Mouse (Mus musculus) hindbrain, embryonic 10.5 days (tissue): ENCODE measurements around the gene Pyy. TPM values are rescaled to one million over a fixed set of nuclear protein-coding genes. Genes with fewer than 3 reads are reported as not detected.

Experiments
- DNase-seq: peaks from one replicate; pipeline ENCODE4 v3.0.0-alpha.2; 2017; ENCODE audit warnings: low spot score
- H3K27ac ChIP-seq: fragments of 300-500 bp; sonication (generic); 2 replicates; pipeline ENCODE4 v1.5.1; 2016; ENCODE audit warnings: mild to moderate bottlenecking, moderate library complexity
- H3K27me3 ChIP-seq: fragments of 300-500 bp; sonication (generic); 2 replicates; pipeline ENCODE4 v1.6.1; 2016; ENCODE audit warnings: mild to moderate bottlenecking; ENCODE audit not compliant: poor library complexity, insufficient read depth, severe bottlenecking
- H3K36me3 ChIP-seq: fragments of 300-500 bp; sonication (generic); 2 replicates; pipeline ENCODE4 v1.6.1; 2016; ENCODE audit warnings: mild to moderate bottlenecking, moderate library complexity
- H3K4me1 ChIP-seq: fragments of 300-500 bp; sonication (generic); replicated peaks from 2 replicates; pipeline ENCODE4 v1.6.1; 2016; ENCODE audit warnings: mild to moderate bottlenecking
- H3K4me3 ChIP-seq: fragments of 300-500 bp; sonication (generic); 2 replicates; pipeline ENCODE4 v1.5.1; 2016; ENCODE audit warnings: mild to moderate bottlenecking, moderate library complexity
- H3K9me3 ChIP-seq: fragments of 300-500 bp; sonication (generic); 2 replicates; pipeline ENCODE4 v1.6.1; 2016; ENCODE audit warnings: mild to moderate bottlenecking, moderate library complexity
- WGBS: fragments of 180-500 bp; shearing (Covaris S2); methylation state at CpG from one replicate; pipeline ENCODE4 v1.1.7; 2016; 5-methylcytosine and 5-hydroxymethylcytosine counted together
- polyA plus RNA-seq: library from polyadenylated mRNA; unstranded; fragments of >200 nt; fragmentation: Nextera tagmentation; extraction: Ambion mirVana; gene quantifications from 2 replicates; pipeline ENCODE4 v1.2.1, GENCODE M21; 2016

Pyy gene
- polyA plus RNA-seq, 1 experiment from 2014 or later, result 0.50 TPM

DNA sequence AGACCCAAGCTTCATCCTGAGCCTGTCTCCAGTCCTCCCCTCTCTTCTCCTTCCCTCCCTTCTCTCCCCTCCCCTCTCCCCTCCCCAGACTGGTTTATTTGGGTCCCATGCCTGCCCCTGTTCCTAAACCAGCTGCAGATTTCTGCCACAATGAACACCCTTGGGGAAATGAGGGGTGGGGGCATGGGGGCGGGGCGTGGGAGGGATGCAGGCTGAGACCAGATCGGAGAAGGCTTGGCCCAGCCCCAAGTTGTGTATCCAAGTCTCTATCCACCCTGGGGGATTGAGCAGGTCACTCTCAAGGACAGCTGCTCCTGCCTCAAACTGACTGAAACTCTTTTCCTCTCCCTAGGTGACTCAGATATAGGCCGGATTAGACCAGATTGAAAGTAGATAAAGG is 26.9 kb upstream of the Pyy start:
- H3K4me1 ChIP-seq, result peaks cover 11% of the 10 kb centered on the region
- H3K36me3 ChIP-seq, result no peaks in the 10 kb centered on the region
- no peak for DNase-seq
- H3K9me3 ChIP-seq, result no peaks in the 10 kb centered on the region
- no peak overlapping the region for H3K27ac ChIP-seq
- H3K4me3 ChIP-seq, result no peak overlapping the region
- 41% methylated on average over 4 of the region's 4 CpGs for WGBS
- H3K27me3 ChIP-seq, result peaks cover 41% of the 10 kb centered on the region

DNA sequence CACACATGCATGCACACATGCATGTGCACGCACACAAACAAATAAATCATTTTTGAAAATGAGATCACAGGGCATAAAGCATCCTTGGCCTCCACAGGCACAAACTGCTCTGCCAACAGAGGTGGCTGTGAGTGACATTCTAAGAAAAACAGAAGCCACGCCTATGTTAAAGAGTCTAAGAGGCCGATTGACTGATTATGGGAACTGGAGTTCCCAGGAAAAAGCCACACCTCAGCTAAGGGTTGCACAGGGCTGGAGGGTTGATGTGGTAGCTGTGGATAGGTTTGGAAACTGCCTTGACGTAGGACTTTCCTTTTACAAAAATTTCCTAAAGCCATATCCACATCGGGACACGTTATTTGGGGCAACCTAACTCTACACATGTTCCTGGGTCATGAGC is 9.8 kb upstream of the Pyy start:
- no peak for DNase-seq
- Histone ChIP-seq H3K4me3 (no peak overlapping the region), H3K4me1 (peaks cover 7% of the 10 kb centered on the region), H3K9me3 (peaks cover 2% of the 10 kb centered on the region; the same call in 1 of the 2 replicates), H3K27ac (no peak overlapping the region), H3K27me3 (peaks cover 6% of the 10 kb centered on the region; the same call in 1 of the 2 replicates), H3K36me3 (no peaks in the 10 kb centered on the region)
- 85% methylated on average over 6 of the region's 6 CpGs for WGBS

DNA sequence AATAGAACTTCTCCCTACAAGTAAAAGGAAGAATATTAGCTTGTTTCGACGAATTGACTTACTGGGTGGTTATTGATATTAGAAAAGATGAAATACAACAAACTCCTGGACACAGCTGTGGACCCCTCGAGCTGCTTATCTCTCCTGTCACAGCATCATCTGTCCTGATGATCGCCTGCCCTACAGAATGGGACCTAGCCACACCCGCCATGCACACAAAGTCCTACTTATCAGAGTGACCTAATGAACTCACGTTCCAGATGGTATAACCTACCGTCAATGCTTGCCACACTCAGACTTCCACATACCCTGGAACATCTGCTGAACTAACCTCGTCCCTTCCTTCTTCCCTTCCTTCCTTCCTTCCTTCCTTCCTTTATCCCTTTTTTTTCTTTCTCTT is 8.6 kb upstream of the Pyy start:
- H3K36me3 ChIP-seq, result no peaks in the 10 kb centered on the region
- H3K4me1 ChIP-seq, result peaks cover 7% of the 10 kb centered on the region
- 84% methylated on average over 8 of the region's 8 CpGs for WGBS
- no peak overlapping the region for H3K4me3 ChIP-seq
- no peak overlapping the region for H3K27ac ChIP-seq
- H3K27me3 ChIP-seq, result peaks cover 13% of the 10 kb centered on the region
- peaks cover 2% of the 10 kb centered on the region; the same call in 1 of the 2 replicates for H3K9me3 ChIP-seq
- DNase-seq, result no peak

DNA sequence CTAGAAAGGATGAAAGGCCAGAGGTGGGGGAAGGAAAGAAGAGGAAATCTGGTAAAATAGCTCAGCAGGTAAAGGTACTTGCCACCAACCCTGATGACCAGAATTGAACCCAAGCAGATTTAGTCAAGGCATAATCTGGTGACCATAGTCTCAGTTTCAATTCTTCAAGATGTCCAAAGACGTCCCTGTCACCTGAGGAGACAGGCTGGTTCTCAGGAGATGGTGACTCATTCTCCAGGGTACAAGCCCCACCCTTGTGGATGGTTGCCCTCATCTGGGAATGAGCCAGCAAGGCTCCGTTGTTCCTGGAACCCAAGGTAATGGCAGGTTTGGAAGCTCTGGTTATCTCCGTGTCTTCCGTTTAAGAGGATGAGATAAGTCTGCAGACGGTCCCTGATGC is 3.9 kb upstream of the Pyy start:
- 84% methylated on average over 5 of the region's 5 CpGs for WGBS
- no peak overlapping the region for H3K27ac ChIP-seq
- H3K4me1 ChIP-seq, result peaks cover 20% of the 10 kb centered on the region
- no peaks in the 10 kb centered on the region for H3K9me3 ChIP-seq
- DNase-seq, result no peak
- no peak overlapping the region for H3K4me3 ChIP-seq
- H3K36me3 ChIP-seq, result no peaks in the 10 kb centered on the region
- H3K27me3 ChIP-seq, result peaks cover 46% of the 10 kb centered on the region

DNA sequence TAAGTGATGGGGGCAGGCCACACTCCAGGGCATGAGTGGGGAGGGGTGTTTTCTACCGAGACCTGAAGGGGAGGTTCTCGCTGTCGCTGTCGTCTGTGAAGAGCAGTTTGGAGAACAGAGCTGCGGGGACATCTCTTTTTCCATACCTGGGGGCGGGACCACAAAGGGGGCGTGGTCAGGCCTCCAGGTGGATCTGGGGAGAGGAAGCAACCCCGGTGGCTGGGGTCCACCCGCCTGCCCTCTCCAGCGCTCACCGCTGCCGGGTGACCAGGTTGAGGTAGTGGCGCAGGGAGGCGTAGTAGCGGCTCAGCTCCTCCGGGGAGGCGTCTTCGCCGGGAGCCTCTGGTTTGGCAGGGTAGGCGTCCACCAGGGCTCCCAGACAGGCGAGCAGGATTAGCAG is 721 bp downstream of the Pyy start:
- Histone ChIP-seq H3K27me3 (peaks cover 81% of the 10 kb centered on the region), H3K9me3 (no peaks in the 10 kb centered on the region), H3K4me3 (peak overlapping the region; percentile 24; the same call in 1 of the 2 replicates), H3K4me1 (peaks cover 21% of the 10 kb centered on the region), H3K27ac (no peak overlapping the region), H3K36me3 (no peaks in the 10 kb centered on the region)
- 3% methylated on average over 21 of the region's 21 CpGs for WGBS
- DNase-seq, result no peak

DNA sequence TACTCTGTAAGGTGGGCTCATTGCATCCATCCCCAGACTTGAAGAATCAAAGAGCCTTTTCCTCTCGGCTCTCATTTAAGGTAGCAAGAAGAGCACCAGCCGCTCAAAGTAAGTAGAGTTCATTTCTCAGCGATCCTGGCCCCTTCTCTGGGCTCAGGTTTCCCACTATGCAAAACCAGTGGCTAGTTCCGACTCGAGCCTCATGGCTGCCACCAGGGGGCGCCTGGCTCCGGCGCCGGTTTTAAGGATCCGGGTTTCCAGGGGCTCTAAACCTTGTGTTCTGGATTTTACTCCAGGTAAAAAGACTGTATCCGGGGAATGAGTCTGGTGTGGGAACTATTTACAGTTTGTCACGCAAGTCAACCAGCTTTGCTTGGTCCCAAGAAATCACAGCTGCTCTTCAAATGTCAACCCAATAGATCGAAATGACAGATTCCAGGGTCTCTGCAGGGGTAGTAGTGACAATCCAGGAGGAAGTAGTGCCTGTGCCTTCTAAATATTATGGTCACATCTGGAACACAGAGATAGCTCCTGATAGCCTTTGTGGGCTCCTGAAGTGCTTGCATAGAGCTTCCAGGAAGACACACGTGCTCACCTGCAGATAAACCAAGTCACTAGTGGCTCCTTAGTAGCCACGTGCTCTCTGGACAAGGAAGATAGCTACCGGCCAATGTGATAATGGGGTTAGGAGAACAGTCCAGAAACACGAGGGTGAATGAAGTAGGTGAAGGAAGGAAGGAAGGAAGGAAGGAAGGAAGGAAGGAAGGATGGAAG is 5.0 kb downstream of the Pyy start:
- H3K27me3 ChIP-seq, result peaks cover 97% of the 10 kb centered on the region
- WGBS, result 21% methylated on average over 17 of the region's 17 CpGs

DNA sequence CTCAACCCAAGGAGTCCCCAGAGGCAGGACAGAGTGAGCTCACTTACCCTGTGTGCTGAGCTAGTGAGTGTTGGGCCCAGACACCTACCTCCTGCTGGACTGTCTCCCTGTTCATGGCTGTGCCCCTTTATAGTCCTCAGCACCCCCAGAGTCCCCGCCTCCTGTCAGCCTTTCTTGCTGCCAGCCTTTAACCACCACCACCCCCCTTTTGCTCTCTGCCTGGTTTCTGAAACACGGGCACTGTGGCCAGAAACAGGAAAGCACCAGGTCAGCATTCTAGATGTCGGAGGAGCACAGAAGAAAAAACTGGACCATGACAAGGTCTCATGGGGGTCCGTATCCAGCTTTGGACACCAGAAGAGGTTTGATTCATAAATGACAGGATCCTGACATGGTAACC is 6.4 kb downstream of the Pyy start, which contains the start of gene Ppy:
TSS of gene Ppy (minus strand) at position 101 of the 400 bp plus-strand sequence.
- no peaks in the 10 kb centered on the region for H3K36me3 ChIP-seq
- peaks cover 32% of the 10 kb centered on the region for H3K4me1 ChIP-seq
- peak within 1 kb of the TSS; percentile 6; the same call in 1 of the 2 replicates for H3K4me3 ChIP-seq
- H3K27ac ChIP-seq, result no peak within 1 kb of the TSS
- H3K27me3 ChIP-seq, result peaks cover 86% of the 10 kb centered on the region
- 84% methylated on average over 4 of the region's 4 CpGs for WGBS
- no peaks in the 10 kb centered on the region for H3K9me3 ChIP-seq
- no peak for DNase-seq

More for the DNA sequence above, 5.0 kb downstream of the Pyy start:
- DNase-seq, result peak; percentile 82
- no peaks in the 10 kb centered on the region for H3K36me3 ChIP-seq
- H3K27ac ChIP-seq, result no peak overlapping the region
- H3K9me3 ChIP-seq, result no peaks in the 10 kb centered on the region
- H3K4me1 ChIP-seq, result peaks cover 28% of the 10 kb centered on the region
- H3K4me3 ChIP-seq, result peak overlapping the region; percentile 6; the same call in 1 of the 2 replicates

DNA sequence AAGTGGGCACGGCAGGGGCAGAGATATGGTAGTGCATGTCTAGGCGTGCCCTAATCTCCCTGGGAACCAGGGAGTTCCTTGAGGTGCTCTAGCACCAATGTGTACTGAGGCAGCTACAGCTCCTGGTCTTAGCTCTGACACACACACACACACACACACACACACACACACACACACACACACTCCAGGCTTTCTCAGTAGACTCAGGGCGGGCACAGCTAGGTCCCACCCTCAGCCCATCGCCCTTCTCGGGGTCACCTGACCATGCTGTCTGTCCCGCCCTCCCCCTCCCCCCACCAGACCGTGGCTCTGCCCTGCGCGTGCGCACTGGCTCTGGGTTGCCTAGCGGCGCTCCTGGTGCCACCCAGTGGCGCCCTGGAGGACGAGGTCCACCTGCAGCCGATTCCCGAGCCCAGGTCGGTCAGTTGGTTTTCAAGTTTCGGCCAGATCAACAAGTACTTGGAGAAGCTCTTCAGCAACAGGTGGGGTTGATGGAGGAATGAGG is 10.7 kb downstream of the Pyy start:
- H3K4me3 ChIP-seq, result peak overlapping the region; percentile 45
- no peaks in the 10 kb centered on the region for H3K9me3 ChIP-seq
- no peaks in the 10 kb centered on the region for H3K36me3 ChIP-seq
- peaks cover 30% of the 10 kb centered on the region for H3K4me1 ChIP-seq
- peak overlapping the region; percentile 79 for H3K27ac ChIP-seq
- peak; percentile 92 for DNase-seq
- WGBS, result 9% methylated on average over 18 of the region's 18 CpGs
- H3K27me3 ChIP-seq, result peaks cover 54% of the 10 kb centered on the region

DNA sequence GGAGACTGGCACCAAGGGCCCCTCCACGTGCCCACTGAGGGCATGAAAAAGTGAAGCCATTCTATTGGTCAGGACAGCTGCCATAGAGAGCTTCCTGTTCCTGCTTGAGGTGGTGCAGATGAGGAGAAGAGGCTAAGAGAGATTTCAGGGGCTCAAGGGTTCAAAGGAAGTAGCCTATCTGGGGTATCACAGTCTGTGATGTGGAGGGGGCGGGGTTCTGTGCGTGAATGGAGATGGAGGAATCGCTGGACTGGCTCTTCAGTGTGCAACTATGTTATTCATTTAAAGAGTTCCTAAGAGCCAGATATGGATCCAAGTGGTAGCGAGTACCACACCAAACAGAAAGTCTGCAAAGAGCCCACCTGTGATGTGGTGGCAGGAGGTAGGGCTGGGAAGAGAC is 11.2 kb downstream of the Pyy start:
- WGBS, result 74% methylated on average over 5 of the region's 5 CpGs
- no peak for DNase-seq
- Histone ChIP-seq H3K4me1 (peaks cover 25% of the 10 kb centered on the region), H3K4me3 (peak overlapping the region; percentile 45), H3K27ac (peak overlapping the region; percentile 79), H3K36me3 (no peaks in the 10 kb centered on the region), H3K27me3 (peaks cover 53% of the 10 kb centered on the region), H3K9me3 (no peaks in the 10 kb centered on the region)

DNA sequence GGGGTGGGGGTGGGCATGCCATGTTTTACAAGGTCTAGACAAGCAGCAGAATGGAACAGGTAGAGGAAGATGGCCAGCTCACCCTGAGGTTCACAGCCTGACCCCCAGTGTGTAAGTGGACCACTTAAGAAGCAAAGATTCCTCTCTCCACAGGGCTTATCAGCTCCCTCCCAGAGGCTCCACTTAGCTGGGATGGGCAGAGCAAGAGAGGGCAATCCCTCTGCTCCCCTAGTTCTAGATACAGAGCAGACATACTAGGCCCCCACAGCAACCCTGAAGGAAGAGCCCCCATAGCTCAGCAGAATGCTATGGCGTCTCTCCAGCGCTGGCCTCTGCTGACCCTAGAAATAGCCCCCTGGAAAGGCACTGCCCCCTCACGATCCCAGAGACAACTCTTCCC is 12.0 kb downstream of the Pyy start:
- no peak for DNase-seq
- WGBS, result 69% methylated on average over 3 of the region's 3 CpGs
- Histone ChIP-seq H3K36me3 (no peaks in the 10 kb centered on the region), H3K4me1 (peaks cover 21% of the 10 kb centered on the region), H3K9me3 (no peaks in the 10 kb centered on the region), H3K4me3 (no peak overlapping the region), H3K27me3 (peaks cover 47% of the 10 kb centered on the region), H3K27ac (0 out of 2 replicates have a peak overlapping the region, but pooled peaks have one; percentile 31)

DNA sequence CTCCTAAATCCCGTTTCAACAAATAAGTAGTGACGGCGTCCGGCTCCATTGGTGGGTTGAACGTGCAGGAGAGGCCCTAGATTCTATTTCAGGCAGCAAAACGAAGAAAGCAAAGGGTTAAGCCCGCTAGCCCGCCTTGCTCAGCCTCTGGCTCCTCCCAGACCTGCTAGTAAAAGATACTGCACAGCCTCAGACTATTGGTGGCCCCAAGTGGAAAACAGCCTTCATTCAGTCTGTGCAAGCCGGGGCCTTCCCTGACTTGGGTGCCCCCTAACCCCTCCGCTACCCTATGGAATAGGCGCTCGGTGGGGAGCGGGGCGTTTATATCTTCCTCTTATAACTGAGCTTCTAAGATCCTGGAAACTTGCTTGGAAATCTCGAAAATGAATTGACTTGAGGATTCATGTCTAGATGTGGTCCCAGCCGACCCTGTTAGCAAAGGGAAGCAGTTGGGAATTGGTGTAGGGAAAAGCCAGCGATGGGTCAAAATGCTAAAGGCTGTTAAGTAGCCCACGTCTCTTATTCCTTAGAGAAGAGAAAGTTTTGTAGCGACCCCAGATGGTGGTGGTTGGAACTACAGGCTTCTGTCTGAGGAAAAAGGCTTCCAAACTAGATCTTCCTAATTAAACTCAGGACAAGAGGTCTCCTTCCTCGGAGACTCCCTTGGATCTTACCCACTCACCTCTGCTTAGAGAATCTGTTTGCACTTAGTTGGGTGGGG is 18.4 kb downstream of the Pyy start:
- Histone ChIP-seq H3K4me1 (peaks cover 46% of the 10 kb centered on the region), H3K27ac (peak overlapping the region; percentile 95), H3K4me3 (peak overlapping the region; percentile 80), H3K9me3 (no peaks in the 10 kb centered on the region), H3K36me3 (peaks cover 6% of the 10 kb centered on the region), H3K27me3 (peaks cover 8% of the 10 kb centered on the region; the same call in 1 of the 2 replicates)
- peak; percentile 86 for DNase-seq
- WGBS, result under 1% methylated on average over 20 of the region's 20 CpGs

DNA sequence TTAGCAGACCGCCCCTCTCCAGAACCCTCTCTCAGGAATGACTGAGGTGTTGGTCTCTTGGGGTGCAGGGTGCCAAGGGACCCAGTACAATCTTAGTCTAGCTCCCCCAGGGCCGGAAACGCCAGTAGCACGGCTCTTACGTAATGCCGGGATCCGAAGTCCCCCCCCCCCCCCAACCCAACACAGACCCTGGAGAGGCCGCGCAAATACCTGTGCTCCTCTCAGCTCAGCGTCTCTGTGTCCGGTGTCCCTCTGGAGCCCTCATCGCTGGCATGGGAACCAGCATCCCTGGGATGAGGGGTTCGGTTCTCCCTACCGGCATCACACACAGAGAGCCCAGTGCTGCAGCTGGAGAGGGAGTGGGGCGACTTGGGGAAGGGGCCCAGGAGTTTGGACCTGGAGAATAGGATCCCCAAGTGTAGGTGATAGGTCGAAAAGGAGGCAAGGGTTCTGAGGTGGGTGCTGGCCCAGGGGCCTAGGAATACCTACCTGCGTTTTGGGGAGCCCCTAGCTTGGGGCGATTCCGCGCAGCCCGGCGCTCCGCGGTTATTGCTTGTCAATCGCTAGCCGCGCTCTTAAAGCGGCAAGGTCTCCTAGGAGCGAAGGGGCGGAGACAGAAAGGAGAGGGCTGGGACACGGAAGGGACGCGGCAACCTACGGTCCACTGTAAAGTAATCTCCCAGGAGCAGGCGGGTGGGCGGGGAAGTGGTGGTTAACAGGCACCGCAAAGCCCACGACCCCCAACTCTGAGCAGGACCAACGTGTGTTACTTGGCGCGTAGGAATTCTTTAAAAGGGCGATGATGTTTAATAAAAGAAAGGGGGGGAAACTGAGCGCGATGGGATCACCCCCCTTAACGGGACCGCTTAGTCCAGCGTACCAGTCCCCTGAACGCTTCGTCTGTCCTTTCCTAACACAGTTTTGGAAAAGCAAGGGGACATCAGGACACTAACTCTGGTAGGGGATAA is 19.4 kb downstream of the Pyy start, which contains the start of gene Mpp2:
TSS of gene Mpp2 (minus strand) at position 585 of the 968 bp plus-strand sequence.
- under 1% methylated on average over 49 of the region's 49 CpGs for WGBS
- Histone ChIP-seq H3K27me3 (peaks cover 5% of the 10 kb centered on the region), H3K9me3 (no peaks in the 10 kb centered on the region; the same call in 1 of the 2 replicates), H3K4me1 (peaks cover 53% of the 10 kb centered on the region), H3K36me3 (peaks cover 13% of the 10 kb centered on the region), H3K4me3 (peak within 1 kb of the TSS; percentile 80), H3K27ac (peak within 1 kb of the TSS; percentile 95)
- peak; percentile 85 for DNase-seq
